Mouse (Mus musculus) embryonic facial prominence, embryonic 15.5 days (tissue): Measurements from ENCODE around the gene Slc13a2. TPM values are rescaled to one million over a fixed set of nuclear protein-coding genes. Genes with fewer than 3 reads are reported as not detected.

ENCODE experiments used
- ATAC-seq: fragments of 200-750 bp; cut with Nextera tagmentation; 2 replicates; pipeline ENCODE4 v1.8.0; 2017; ENCODE audit warnings: low read depth, moderate TSS enrichment; ENCODE audit not compliant: insufficient number of reproducible peaks, low FRiP score, low TSS enrichment
- H3K27ac ChIP-seq: fragments of 300-500 bp; sonication (generic); replicated peaks from 2 replicates; pipeline ENCODE4 v1.5.1; 2015; ENCODE audit warnings: mild to moderate bottlenecking, inconsistent platforms
- H3K27me3 ChIP-seq: fragments of 300-500 bp; sonication (generic); 2 replicates; pipeline ENCODE4 v1.6.1; 2015; ENCODE audit warnings: inconsistent platforms
- H3K36me3 ChIP-seq: fragments of 300-500 bp; sonication (generic); 2 replicates; pipeline ENCODE4 v1.6.1; 2015; ENCODE audit warnings: mild to moderate bottlenecking, inconsistent platforms
- H3K4me1 ChIP-seq: fragments of 300-500 bp; sonication (generic); 2 replicates; pipeline ENCODE4 v1.6.1; 2015; ENCODE audit warnings: inconsistent platforms
- H3K4me2 ChIP-seq: fragments of 300-500 bp; sonication (generic); replicated peaks from 2 replicates; pipeline ENCODE4 v1.6.1; 2015; ENCODE audit warnings: mild to moderate bottlenecking, inconsistent platforms
- H3K4me3 ChIP-seq: fragments of 300-500 bp; sonication (generic); replicated peaks from 2 replicates; pipeline ENCODE4 v1.5.1; 2015; ENCODE audit warnings: mild to moderate bottlenecking, inconsistent platforms
- H3K9ac ChIP-seq: fragments of 300-500 bp; sonication (generic); 2 replicates; pipeline ENCODE4 v1.6.1; 2015; ENCODE audit warnings: inconsistent platforms
- H3K9me3 ChIP-seq: fragments of 300-500 bp; sonication (generic); replicated peaks from 2 replicates; pipeline ENCODE4 v1.6.1; 2016; ENCODE audit warnings: inconsistent platforms
- WGBS: fragments of 180-500 bp; shearing (Covaris S2); methylation state at CpG from one replicate; pipeline ENCODE4 v1.1.7; 2015; 5-methylcytosine and 5-hydroxymethylcytosine counted together
- polyA plus RNA-seq: library from polyadenylated mRNA; unstranded; fragments of >200 nt; fragmentation: Nextera tagmentation; extraction: Ambion mirVana; gene quantifications from 2 replicates; pipeline ENCODE4 v1.2.1, GENCODE M21; 2015

Gene Slc13a2
- polyA plus RNA-seq, 1 experiment from 2014 or later, result 0.11 TPM

DNA sequence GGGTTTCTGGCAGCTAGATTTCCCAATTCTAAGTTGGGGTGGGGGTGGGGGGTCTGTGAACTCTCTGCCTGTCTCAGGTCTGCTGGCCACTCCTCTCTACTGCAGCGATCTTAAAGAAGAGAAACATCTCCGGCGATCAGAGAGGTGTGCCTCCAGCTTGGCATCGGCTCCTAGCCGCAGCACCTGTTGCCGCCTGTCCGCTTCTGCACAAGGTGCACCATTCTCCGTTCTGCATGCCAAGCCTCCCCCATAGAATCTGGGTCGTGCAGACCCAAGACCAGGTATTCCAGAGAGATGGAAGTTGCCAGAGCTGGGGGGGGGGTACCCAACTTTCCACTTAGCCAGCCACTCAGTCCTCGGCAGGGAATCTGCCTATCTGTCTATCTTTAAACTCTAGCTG, 36.2 kb downstream of the Slc13a2 start:
- Histone ChIP-seq H3K9ac (no peak overlapping the region), H3K9me3 (no peaks in the 10 kb centered on the region), H3K4me3 (peak overlapping the region; percentile 21), H3K27ac (peak overlapping the region; percentile 68; the same call in 1 of the 2 replicates), H3K4me1 (peaks cover 8% of the 10 kb centered on the region; the same call in 1 of the 2 replicates), H3K36me3 (no peaks in the 10 kb centered on the region), H3K27me3 (no peaks in the 10 kb centered on the region), H3K4me2 (peak overlapping the region; percentile 27)
- no peak for ATAC-seq
- 65% methylated on average over 10 of the region's 10 CpGs for WGBS

DNA sequence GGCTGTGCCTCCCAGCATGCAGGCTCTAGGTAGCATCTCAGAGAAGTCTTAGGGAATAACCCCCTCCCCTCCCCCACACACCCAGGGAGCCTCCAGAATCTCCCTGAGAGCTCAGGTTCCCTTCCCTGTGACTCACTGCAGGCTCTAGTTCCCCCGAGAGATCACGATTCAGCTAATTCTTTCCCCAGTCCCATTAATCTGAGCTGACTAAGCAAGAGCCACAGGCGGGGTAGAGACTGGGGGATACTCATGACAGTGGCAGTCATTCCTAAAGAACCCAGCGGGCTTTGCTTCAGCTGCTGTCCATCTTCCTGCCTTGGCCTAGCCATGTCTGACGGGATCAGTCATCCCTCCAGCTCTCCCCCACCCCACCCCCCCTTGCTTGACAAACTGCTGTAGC, 39.3 kb downstream of the Slc13a2 start:
- Histone ChIP-seq H3K4me1 (peaks cover 11% of the 10 kb centered on the region; the same call in 1 of the 2 replicates), H3K9me3 (no peaks in the 10 kb centered on the region), H3K4me3 (no peak overlapping the region), H3K27me3 (no peaks in the 10 kb centered on the region), H3K4me2 (no peak overlapping the region), H3K27ac (no peak overlapping the region), H3K9ac (no peak overlapping the region), H3K36me3 (no peaks in the 10 kb centered on the region)
- WGBS, result 20% methylated on average over 5 of the region's 5 CpGs
- no peak; the same call in 1 of the 2 replicates for ATAC-seq

DNA sequence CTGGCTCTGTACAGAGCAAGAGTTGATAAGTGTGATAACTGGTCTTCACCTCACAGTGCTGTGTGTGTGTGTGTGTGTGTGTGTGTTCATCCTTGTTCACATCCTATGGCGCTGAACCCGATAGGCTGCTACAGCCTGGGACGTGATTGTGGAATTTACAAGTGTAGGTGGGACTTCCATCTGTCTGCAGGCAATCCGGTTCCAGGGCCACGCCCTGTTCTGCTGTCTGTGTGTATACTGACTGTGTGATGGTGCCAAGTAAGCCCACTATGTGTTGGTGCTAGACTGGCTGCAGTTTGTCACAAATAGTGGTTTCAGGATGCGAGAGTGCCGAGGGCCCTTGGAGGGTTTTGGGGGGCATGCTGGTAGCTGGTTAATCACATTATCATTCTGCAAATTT, 39.7 kb downstream of the Slc13a2 start:
- no peaks in the 10 kb centered on the region for H3K27me3 ChIP-seq
- no peak overlapping the region for H3K4me3 ChIP-seq
- no peaks in the 10 kb centered on the region for H3K36me3 ChIP-seq
- peaks cover 11% of the 10 kb centered on the region; the same call in 1 of the 2 replicates for H3K4me1 ChIP-seq
- 72% methylated on average over 7 of the region's 7 CpGs for WGBS
- H3K9me3 ChIP-seq, result no peaks in the 10 kb centered on the region
- H3K4me2 ChIP-seq, result no peak overlapping the region
- no peak overlapping the region for H3K27ac ChIP-seq
- no peak overlapping the region for H3K9ac ChIP-seq
- no peak for ATAC-seq

DNA sequence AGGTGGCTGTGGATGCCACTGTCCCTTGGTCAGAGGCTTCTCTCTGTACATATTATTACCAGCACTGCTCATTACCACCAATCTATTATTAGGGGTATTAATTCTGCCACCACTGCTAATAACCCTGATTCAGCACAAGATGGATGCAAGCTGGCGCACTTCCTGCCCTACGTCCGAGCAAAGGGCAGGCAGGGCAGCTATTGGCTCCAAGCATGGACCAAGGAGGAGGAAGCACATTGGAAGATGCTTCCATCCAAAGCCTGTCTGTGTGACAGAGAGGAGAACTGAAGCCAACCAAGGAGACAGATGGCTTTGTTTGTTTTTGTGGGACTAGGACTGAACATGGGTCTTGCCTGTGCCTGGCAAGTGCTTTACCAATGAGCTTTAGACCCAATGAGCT, 41.0 kb downstream of the Slc13a2 start:
- ATAC-seq, result no peak
- Histone ChIP-seq H3K27ac (no peak overlapping the region), H3K27me3 (no peaks in the 10 kb centered on the region), H3K36me3 (no peaks in the 10 kb centered on the region), H3K4me1 (0 out of 2 replicates have a peak, but pooled peaks cover 4% of the 10 kb centered on the region), H3K9me3 (no peaks in the 10 kb centered on the region), H3K9ac (no peak overlapping the region), H3K4me2 (no peak overlapping the region), H3K4me3 (no peak overlapping the region)
- 75% methylated on average over 3 of the region's 3 CpGs for WGBS

GRCm38 (mm10) chr11:78380351-78380750, 41.7 kb downstream of the Slc13a2 start:
- Histone ChIP-seq H3K4me1 (0 out of 2 replicates have a peak, but pooled peaks cover 3% of the 10 kb centered on the region), H3K4me2 (no peak overlapping the region), H3K9me3 (no peaks in the 10 kb centered on the region), H3K36me3 (no peaks in the 10 kb centered on the region), H3K27ac (no peak overlapping the region), H3K4me3 (no peak overlapping the region), H3K9ac (no peak overlapping the region), H3K27me3 (no peaks in the 10 kb centered on the region)
- 77% methylated on average over 4 of the region's 4 CpGs for WGBS
- ATAC-seq, result no peak

- ATAC-seq, result peak; percentile 30; the same call in 1 of the 2 replicates
- H3K4me2 ChIP-seq, result no peak overlapping the region
- 33% methylated on average over 12 of the region's 12 CpGs for WGBS
Observed at GRCm38 (mm10) chr11:78377549-78378159, 44.4 kb downstream of the Slc13a2 start.

DNA sequence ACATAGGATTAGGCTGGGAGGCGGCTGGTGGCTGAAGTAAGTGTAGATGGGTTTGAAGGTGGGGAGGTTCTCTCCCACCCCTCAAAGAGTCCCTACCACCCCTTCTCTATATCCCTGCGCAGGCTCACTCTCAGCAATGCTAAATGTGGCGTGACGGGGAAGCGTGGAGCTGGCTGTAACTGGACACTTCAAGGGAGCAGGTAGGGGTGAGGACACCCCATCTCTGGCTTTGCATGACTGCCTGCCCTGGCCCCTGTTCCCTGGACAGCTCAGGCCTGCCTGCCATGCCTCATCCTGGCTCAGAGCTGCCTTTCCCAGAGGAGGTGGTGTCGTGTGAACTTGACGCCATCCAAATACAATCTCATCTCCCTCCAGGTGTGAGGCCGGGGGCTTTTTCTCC, 47.9 kb downstream of the Slc13a2 start:
- Histone ChIP-seq H3K4me2 (no peak overlapping the region), H3K9ac (no peak overlapping the region), H3K27ac (no peak overlapping the region), H3K9me3 (no peaks in the 10 kb centered on the region), H3K4me3 (no peak overlapping the region), H3K27me3 (no peaks in the 10 kb centered on the region), H3K4me1 (peaks cover 17% of the 10 kb centered on the region; the same call in 1 of the 2 replicates), H3K36me3 (no peaks in the 10 kb centered on the region)
- no peak for ATAC-seq
- 56% methylated on average over 8 of the region's 8 CpGs for WGBS

More at GRCm38 (mm10) chr11:78377549-78378159, 44.4 kb downstream of the Slc13a2 start:
- no peaks in the 10 kb centered on the region for H3K27me3 ChIP-seq
- peaks cover 12% of the 10 kb centered on the region; the same call in 1 of the 2 replicates for H3K4me1 ChIP-seq
- H3K27ac ChIP-seq, result no peak overlapping the region
- no peak overlapping the region for H3K9ac ChIP-seq
- H3K9me3 ChIP-seq, result no peaks in the 10 kb centered on the region
- H3K4me3 ChIP-seq, result no peak overlapping the region
- H3K36me3 ChIP-seq, result no peaks in the 10 kb centered on the region

DNA sequence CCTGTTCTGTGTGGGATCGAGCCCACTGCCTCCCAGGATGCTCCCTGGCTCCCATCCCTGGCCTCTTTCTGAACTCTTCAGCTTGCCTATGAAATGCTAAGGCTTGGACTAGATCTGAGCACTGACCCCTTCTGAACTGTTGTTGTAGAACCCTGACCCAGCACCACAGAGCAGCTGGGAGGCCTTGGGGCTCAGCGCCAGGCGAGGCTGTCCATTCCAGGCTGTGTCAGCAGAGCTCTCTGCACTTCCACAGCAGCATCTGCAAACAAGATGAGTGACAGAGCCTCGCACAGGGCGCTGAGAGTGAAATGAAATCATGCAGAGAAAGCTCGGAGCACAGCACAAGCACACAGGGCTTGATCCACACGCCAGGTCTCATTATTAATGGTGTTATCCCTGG, 49.4 kb downstream of the Slc13a2 start:
- no peaks in the 10 kb centered on the region for H3K27me3 ChIP-seq
- H3K4me1 ChIP-seq, result peaks cover 14% of the 10 kb centered on the region; the same call in 1 of the 2 replicates
- no peak overlapping the region for H3K4me3 ChIP-seq
- no peaks in the 10 kb centered on the region for H3K9me3 ChIP-seq
- no peak overlapping the region for H3K9ac ChIP-seq
- ATAC-seq, result no peak
- H3K4me2 ChIP-seq, result no peak overlapping the region
- H3K36me3 ChIP-seq, result no peaks in the 10 kb centered on the region
- H3K27ac ChIP-seq, result no peak overlapping the region
- 48% methylated on average over 7 of the region's 7 CpGs for whole genome bisulfite sequencing

GRCm38 (mm10) chr11:78372166-78372565, 49.9 kb downstream of the Slc13a2 start:
- ATAC-seq, result no peak
- peaks cover 14% of the 10 kb centered on the region; the same call in 1 of the 2 replicates for H3K4me1 ChIP-seq
- H3K4me2 ChIP-seq, result no peak overlapping the region
- no peaks in the 10 kb centered on the region for H3K27me3 ChIP-seq
- H3K9me3 ChIP-seq, result no peaks in the 10 kb centered on the region
- no peak overlapping the region for H3K9ac ChIP-seq
- H3K4me3 ChIP-seq, result no peak overlapping the region
- H3K27ac ChIP-seq, result no peak overlapping the region
- WGBS, result 75% methylated on average over 3 of the region's 3 CpGs
- no peaks in the 10 kb centered on the region for H3K36me3 ChIP-seq

GRCm38 (mm10) chr11:78371711-78372110, 50.3 kb downstream of the Slc13a2 start:
- 89% methylated on average over 11 of the region's 11 CpGs for WGBS
- no peak overlapping the region for H3K4me2 ChIP-seq
- H3K9ac ChIP-seq, result no peak overlapping the region
- H3K9me3 ChIP-seq, result no peaks in the 10 kb centered on the region
- no peak overlapping the region for H3K27ac ChIP-seq
- H3K36me3 ChIP-seq, result no peaks in the 10 kb centered on the region
- peaks cover 14% of the 10 kb centered on the region; the same call in 1 of the 2 replicates for H3K4me1 ChIP-seq
- no peaks in the 10 kb centered on the region for H3K27me3 ChIP-seq
- no peak for ATAC-seq
- H3K4me3 ChIP-seq, result no peak overlapping the region

DNA sequence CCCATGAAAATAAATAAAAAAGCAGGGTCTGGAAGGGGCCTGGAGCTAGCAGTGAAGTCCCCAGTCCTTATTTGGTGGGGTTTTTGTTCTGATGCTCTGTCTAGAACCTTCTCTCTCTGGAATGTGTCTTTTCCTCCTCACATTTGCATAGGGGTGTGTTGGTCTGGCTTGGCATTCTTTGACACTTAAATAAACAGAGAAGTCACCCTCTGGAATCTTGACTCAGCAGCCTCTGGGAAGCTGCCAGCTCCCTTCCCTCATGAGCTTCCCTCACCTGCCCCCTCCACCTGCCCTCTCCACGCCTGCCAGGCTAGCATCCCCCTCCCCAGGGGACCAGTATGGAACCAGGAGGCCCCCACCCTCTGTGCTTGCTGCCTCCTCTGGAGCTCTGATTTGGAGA, 51.6 kb downstream of the Slc13a2 start:
- 43% methylated on average over 1 of the region's 1 CpGs for WGBS
- Histone ChIP-seq H3K9ac (no peak overlapping the region), H3K4me1 (peaks cover 14% of the 10 kb centered on the region; the same call in 1 of the 2 replicates), H3K9me3 (no peaks in the 10 kb centered on the region), H3K27me3 (no peaks in the 10 kb centered on the region), H3K4me2 (no peak overlapping the region), H3K4me3 (no peak overlapping the region), H3K27ac (no peak overlapping the region), H3K36me3 (no peaks in the 10 kb centered on the region)
- no peak for ATAC-seq
